Comparison of ENCODE assay signal across 9 mouse cellular contexts in the genomic region with DNA sequence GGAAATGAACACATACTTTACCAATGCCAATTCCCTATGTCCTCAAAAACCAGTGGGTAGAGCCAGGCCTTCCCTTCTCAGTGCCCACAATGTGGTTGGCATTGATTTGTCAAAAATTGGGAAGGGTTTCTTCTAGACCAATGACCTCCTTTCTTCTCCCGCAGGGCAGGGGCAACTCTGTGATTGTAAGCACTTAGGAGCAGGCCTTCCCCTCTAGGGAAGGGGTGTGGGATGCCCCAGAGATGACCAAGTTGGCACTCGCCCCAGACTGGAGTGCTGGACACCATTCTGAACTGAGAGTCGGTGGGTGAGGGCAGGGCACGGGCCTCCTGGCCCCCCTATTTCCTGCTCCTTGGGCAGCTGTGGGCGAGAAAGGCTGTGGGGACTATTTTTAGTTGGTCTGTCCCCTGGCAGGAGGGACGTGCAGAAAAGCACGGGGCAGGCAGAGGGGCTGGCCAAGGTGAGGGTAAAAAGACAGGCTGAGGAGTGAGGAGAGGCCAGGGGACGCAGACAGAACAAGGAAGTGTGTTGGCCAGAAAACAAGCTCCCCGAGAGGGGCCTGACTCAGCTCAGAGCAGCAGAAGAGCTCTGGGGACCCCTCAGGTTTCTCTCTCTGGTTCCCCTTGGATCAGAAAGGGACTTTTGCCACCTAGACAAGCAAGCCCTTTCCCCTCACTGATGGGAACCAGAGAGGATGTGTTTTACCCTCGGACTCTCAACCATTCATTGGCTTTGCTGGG. TPM values are rescaled to one million over a fixed set of nuclear protein-coding genes. Genes with fewer than 3 reads are reported as not detected.
A peak's percentile ranks its signal among the peaks of the same experiment; 100 is the strongest.
DNase-seq lines count a peak whose midpoint lies in the region; ATAC-seq lines count a peak whose summit lies in the region.
"Had no signal": no experiment of that assay in that cellular context is flagged by ENCODE, and none has a peak within 500 bp of the region (broad histone marks: within the 10 kb centered on the region; RNA-seq: fewer than 3 reads in every experiment).

No protein-coding gene starts in this region.

- no peaks in the 10 kb centered on the region for H3K9me3 ChIP-seq in kidney, embryonic 15.5 days (replicated peaks)
- H3K9me3 ChIP-seq in lung, embryonic 16.5 days (ENCODE audit: control insufficient read depth, low read length) = no peaks in the 10 kb centered on the region

- 33% methylated on average over 10 of the region's 10 CpGs for WGBS in kidney, embryonic 15.5 days
- WGBS in lung, embryonic 16.5 days = 13% methylated on average over 10 of the region's 10 CpGs

- H3K4me2 ChIP-seq in kidney, embryonic 15.5 days = 0 out of 2 replicates have a peak overlapping the region, but pooled peaks have one; percentile 15
- peak overlapping the region; percentile 61 for H3K4me2 ChIP-seq in lung, embryonic 16.5 days (ENCODE audit: low read depth, low read length)

- no peak for DNase-seq in kidney, adult 8-10 months
- peak; percentile 58 to 69 for DNase-seq in cerebellum, postnatal 14 days
- peak; percentile 77 for DNase-seq in heart, postnatal 4 days
- no peak for DNase-seq in left cerebral cortex, postnatal 36 days (ENCODE audit: low spot score in 2 of 2)
- DNase-seq in layer of hippocampus, adult 8-10 months (ENCODE audit: low spot score in 2 of 2) = no peak
- no peak for DNase-seq in spleen, postnatal 36 days (ENCODE audit: low spot score in 2 of 2)

- intact Hi-C loops in left cerebral cortex, postnatal 36 days (cut with DNase I) = no loop called here

- ATAC-seq in kidney, embryonic 15.5 days (replicated peaks; ENCODE audit: low FRiP score) = no peak
- ATAC-seq in lung, embryonic 16.5 days (ENCODE audit: low read depth) = peak; percentile 42

- no peaks in the 10 kb centered on the region for H3K36me3 ChIP-seq in kidney, embryonic 15.5 days
- H3K36me3 ChIP-seq in lung, embryonic 16.5 days (ENCODE audit: control insufficient read depth, insufficient read depth, low read length) = no peaks in the 10 kb centered on the region

- H3K9ac ChIP-seq in kidney, embryonic 15.5 days = peak overlapping the region; percentile 22; the same call in 1 of the 2 replicates
- peak overlapping the region; percentile 82 for H3K9ac ChIP-seq in lung, embryonic 16.5 days (ENCODE audit: low read length)
- H3K9ac ChIP-seq: liver, embryonic 14.5 days had no signal

- H3K27me3 ChIP-seq in kidney, embryonic 15.5 days = no peaks in the 10 kb centered on the region
- H3K27me3 ChIP-seq in lung, embryonic 16.5 days (ENCODE audit: control insufficient read depth, insufficient read depth, low read depth, low read length) = no peaks in the 10 kb centered on the region

- no peak overlapping the region for H3K4me3 ChIP-seq in kidney, embryonic 15.5 days (replicated peaks)
- H3K4me3 ChIP-seq in lung, embryonic 16.5 days (ENCODE audit: low read length) = no peak overlapping the region

- H3K4me1 ChIP-seq in kidney, embryonic 15.5 days = peaks cover 96% of the 10 kb centered on the region
- H3K4me1 ChIP-seq in lung, embryonic 16.5 days (replicated peaks; ENCODE audit: control insufficient read depth, insufficient read depth, low read length) = peaks cover 79% of the 10 kb centered on the region

- H3K27ac ChIP-seq in kidney, embryonic 15.5 days = peak overlapping the region; percentile 78
- peak overlapping the region; percentile 95 for H3K27ac ChIP-seq in lung, embryonic 16.5 days (ENCODE audit: low read length)
- H3K27ac ChIP-seq: liver, embryonic 14.5 days had no signal

RNA-seq across cellular contexts. Expression of gene Rara, which starts 3.3 kb away (rescaled TPM):
- polyA plus RNA-seq in kidney, embryonic 15.5 days (2015; fragmentation: Nextera tagmentation; extraction: Ambion mirVana) = 29.3 and 32.1 TPM in 2 replicates
- 10 to 100 TPM; 34.6 to 38.1 TPM for total RNA-seq in heart, postnatal 4 days (2021)
- polyA plus RNA-seq in lung, embryonic 16.5 days (2015; fragmentation: Nextera tagmentation; extraction: Ambion mirVana) = 35.4 and 37.2 TPM in 2 replicates
- 10 to 100 TPM; 10.5 to 11.6 TPM for total RNA-seq in left cerebral cortex, postnatal 36 days (2021)
- 10 to 100 TPM; 17.3 to 20.2 (median 19.4) TPM for total RNA-seq in layer of hippocampus, adult 8-10 months (2022)

RNA-seq across cellular contexts. Expression of gene Cdc6, which starts 23.3 kb away (rescaled TPM):
- polyA plus RNA-seq in kidney, embryonic 15.5 days (2015; fragmentation: Nextera tagmentation; extraction: Ambion mirVana) = 36.3 and 39.1 TPM in 2 replicates
- 10 to 100 TPM in 1 of 2 experiments, 1 to 10 TPM in 1; 9.8 to 10.2 TPM for total RNA-seq in heart, postnatal 4 days (2021)
- 34.0 and 38.3 TPM in 2 replicates for polyA plus RNA-seq in lung, embryonic 16.5 days (2015; fragmentation: Nextera tagmentation; extraction: Ambion mirVana)
- total RNA-seq in left cerebral cortex, postnatal 36 days (2021) = under 1 TPM; 0.39 to 0.47 TPM
- total RNA-seq in layer of hippocampus, adult 8-10 months (2022) = 1 to 10 TPM in 1 of 4 experiments, under 1 TPM in 3; 0.36 to 1.2 (median 0.44) TPM

RNA-seq across cellular contexts. Expression of gene Gjd3, which starts 51.9 kb away (rescaled TPM):
- 0.48 and 0.51 TPM in 2 replicates for polyA plus RNA-seq in kidney, embryonic 15.5 days (2015; fragmentation: Nextera tagmentation; extraction: Ambion mirVana)
- 1 to 10 TPM; 2.0 to 2.5 TPM for total RNA-seq in heart, postnatal 4 days (2021)
- polyA plus RNA-seq in lung, embryonic 16.5 days (2015; fragmentation: Nextera tagmentation; extraction: Ambion mirVana) = 0.31 TPM in 1 of 2 replicates, not detected in the other
- total RNA-seq in left cerebral cortex, postnatal 36 days (2021) = 1 to 10 TPM; 2.0 TPM
- total RNA-seq in layer of hippocampus, adult 8-10 months (2022) = 1 to 10 TPM in 2 of 4 experiments, not detected in 2; 1.4 to 1.6 TPM
- polyA plus RNA-seq: liver, embryonic 14.5 days had no signal

Comparison
In these comparisons a context has a peak if more than half of its experiments do, and no peak if none do; other contexts are left out.
1. DNase-seq: peak in cerebellum, postnatal 14 days (2 of 2) and heart, postnatal 4 days (single experiment); none in kidney, adult 8-10 months (0 of 2), left cerebral cortex, postnatal 36 days (0 of 2), layer of hippocampus, adult 8-10 months (0 of 2) and spleen, postnatal 36 days (0 of 2).
2. RNA of gene Cdc6, which starts 23.3 kb away (total RNA-seq): 9.8 to 10.2 TPM in heart, postnatal 4 days; 0.39 to 0.47 TPM in left cerebral cortex, postnatal 36 days and 0.36 to 1.2 TPM in layer of hippocampus, adult 8-10 months; every median in the first group is over 4 times any median in the second.